Mouse (Mus musculus) lung, adult 2 months (tissue): ENCODE measurements at regions not wholly inside any gene's neighbourhood (a gene's known extent, or its start where the extent isn't known, plus 50 kb on each side); places are given as distances from the start of the nearest gene placed in this dataset.
"Not testable (repeated sequence)": the region's sequence is repeated elsewhere in the genome, so short reads cannot be mapped to it uniquely, and the experiment has no call there.

ENCODE experiments used
- DNase-seq: peaks from one replicate; pipeline ENCODE4 v3.0.0; 2022
- H3K4me1 ChIP-seq: fragments of 200-500 bp; 2 replicates; pipeline ENCODE4 v1.6.1; 2011; ENCODE audit warnings: low read length; ENCODE audit not compliant: control insufficient read depth, insufficient read depth
- H3K4me3 ChIP-seq: fragments of 200-500 bp; replicated peaks from 2 replicates; pipeline ENCODE3; 2011; ENCODE audit warnings: low read depth, mild to moderate bottlenecking, control low read depth, low read length; ENCODE audit errors: extremely low read depth
- CTCF ChIP-seq: fragments of 200-500 bp; IDR thresholded peaks from 2 replicates; pipeline ENCODE4 v1.5.1; 2011; ENCODE audit warnings: mild to moderate bottlenecking, low read length, control low read depth; ENCODE audit not compliant: insufficient read depth
- POLR2A ChIP-seq: fragments of 200-500 bp; IDR thresholded peaks from 2 replicates; pipeline ENCODE4 v1.6.1; 2011; ENCODE audit warnings: low read depth, mild to moderate bottlenecking, control low read depth, low read length, borderline replicate concordance; ENCODE audit errors: extremely low read depth
- whole genome bisulfite sequencing: fragments of 180-500 bp; shearing (Covaris S2); methylation state at CpG from one replicate; pipeline ENCODE4 v1.1.7; 2018; 5-methylcytosine and 5-hydroxymethylcytosine counted together

- Histone ChIP-seq H3K4me1 (no peaks in the 10 kb centered on the region), H3K4me3 (no peak overlapping the region)
- no peak for DNase-seq
- 91% methylated on average over 14 of the region's 14 CpGs for WGBS
- TF ChIP-seq CTCF (no peak), POLR2A (no peak)
These were observed 102.9 kb upstream of the Zfp706 start for GRCm38 (mm10) chr15:37110462-37110861.

GRCm38 (mm10) chr15:37102035-37102555 lies 94.5 kb upstream of the Zfp706 start:
- Histone ChIP-seq H3K4me3 (no peak overlapping the region), H3K4me1 (no peaks in the 10 kb centered on the region)
- no peak for TF ChIP-seq POLR2A
- no peak for TF ChIP-seq CTCF
- DNase-seq: no peak
- WGBS: 55% methylated on average over 2 of the region's 2 CpGs

DNA sequence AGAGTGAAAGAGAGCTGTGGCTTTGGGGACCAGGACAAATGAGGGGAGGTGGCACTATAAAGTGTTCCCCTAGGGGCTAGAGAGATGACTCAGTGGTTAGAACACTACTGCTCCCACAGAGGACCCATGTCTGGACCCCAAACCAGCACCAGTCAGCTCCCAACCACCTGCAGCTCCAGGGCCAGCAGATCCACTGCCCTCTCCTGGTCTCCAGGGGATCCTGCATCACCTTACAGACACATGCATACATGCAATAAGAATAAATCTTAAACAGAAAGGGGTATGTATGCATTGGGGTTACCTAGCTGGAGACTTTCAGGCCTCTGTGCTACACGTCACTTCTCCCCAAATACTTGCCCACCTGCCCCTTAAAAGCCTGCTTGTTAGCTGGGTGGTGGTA lies 93.8 kb upstream of the Zfp706 start:
- Histone ChIP-seq H3K4me1 (no peaks in the 10 kb centered on the region), H3K4me3 (no peak overlapping the region)
- TF ChIP-seq CTCF (0 out of 2 replicates have a peak, but pooled peaks have one; percentile 18), POLR2A (no peak)
- no peak for DNase-seq
- 85% methylated on average over 1 of the region's 1 CpGs for WGBS

GRCm38 (mm10) chr15:37100767-37101288 lies 93.3 kb upstream of the Zfp706 start:
- WGBS: 87% methylated on average over 6 of the region's 6 CpGs
- no peak for DNase-seq
- H3K4me1 ChIP-seq: no peaks in the 10 kb centered on the region
- TF ChIP-seq CTCF: no peak
- no peak for TF ChIP-seq POLR2A
- H3K4me3 ChIP-seq: no peak overlapping the region

GRCm38 (mm10) chr15:37099927-37100766 lies 92.6 kb upstream of the Zfp706 start:
- TF ChIP-seq CTCF: peak; percentile 84
- no peak for TF ChIP-seq POLR2A
- WGBS: 22% methylated on average over 17 of the region's 17 CpGs

DNA sequence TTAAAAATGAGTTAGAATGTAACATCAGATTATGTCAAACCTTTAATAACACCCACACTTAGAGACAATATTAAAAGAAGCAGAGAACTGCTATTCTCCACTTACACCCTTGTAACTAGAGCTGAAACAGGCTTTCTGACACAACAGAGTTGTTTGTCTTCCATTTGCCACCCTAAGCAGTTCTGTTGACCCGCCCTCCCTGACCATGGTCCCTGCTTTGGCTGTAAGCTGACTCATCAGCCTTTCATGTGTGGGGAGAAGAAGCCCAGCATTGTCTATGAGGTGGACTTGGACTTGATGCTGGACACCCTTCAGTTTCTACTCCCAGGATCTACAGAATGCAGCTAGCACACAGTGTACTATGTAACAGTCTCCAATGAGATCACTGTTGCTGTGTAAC lies 91.6 kb upstream of the Zfp706 start:
- TF ChIP-seq CTCF (no peak), POLR2A (no peak)
- no peak for DNase-seq
- WGBS: 93% methylated on average over 1 of the region's 1 CpGs
- Histone ChIP-seq H3K4me1 (no peaks in the 10 kb centered on the region), H3K4me3 (no peak overlapping the region)

More at GRCm38 (mm10) chr15:37099927-37100766, 92.6 kb upstream of the Zfp706 start:
- H3K4me1 ChIP-seq: no peaks in the 10 kb centered on the region
- peak; percentile 48 for DNase-seq
- no peak overlapping the region for H3K4me3 ChIP-seq

DNA sequence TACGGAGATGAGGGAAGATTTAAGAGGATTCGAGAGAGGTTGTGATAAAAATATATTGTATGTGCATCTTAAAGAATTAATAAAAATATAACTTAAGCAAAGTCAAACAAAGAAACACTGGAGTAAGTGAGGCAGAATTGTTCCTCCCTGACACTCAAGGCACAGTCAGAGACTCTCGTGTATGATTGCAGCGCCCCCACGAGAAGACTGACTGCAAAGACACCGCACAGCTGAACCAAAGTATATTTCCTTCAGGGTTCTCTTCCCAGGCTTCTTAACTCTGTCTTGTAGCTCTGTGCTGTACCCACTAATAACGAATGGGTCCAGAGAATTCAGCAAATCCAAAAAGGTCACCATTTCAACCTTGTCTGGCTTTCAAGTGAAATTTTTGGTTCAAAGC lies 89.9 kb upstream of the Zfp706 start:
- 93% methylated on average over 7 of the region's 7 CpGs for WGBS
- no peak for TF ChIP-seq CTCF
- no peak for TF ChIP-seq POLR2A
- DNase-seq: no peak
- no peak overlapping the region for H3K4me3 ChIP-seq
- H3K4me1 ChIP-seq: no peaks in the 10 kb centered on the region

DNA sequence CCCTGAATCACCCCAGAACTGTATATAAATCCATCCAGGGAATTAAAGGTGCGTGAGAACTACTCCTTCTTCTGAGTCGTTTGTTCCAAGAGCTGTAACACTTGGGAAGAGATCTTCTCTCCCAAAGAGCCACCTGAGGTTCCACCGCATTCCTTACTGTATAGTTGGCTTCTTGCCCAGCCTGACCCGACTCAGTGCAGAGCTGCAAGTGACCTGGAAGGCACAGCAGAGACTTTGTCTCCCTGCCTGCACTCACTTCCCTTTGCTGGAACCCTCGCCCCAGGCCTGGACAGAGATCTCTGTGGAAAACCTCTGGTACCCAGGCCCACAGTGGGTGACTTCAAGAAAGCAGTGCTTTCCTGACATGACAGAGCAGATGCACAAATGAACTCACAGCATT lies 83.6 kb upstream of the Zfp706 start:
- DNase-seq, H3K4me3 ChIP-seq, H3K4me1 ChIP-seq: not testable (repeated sequence)
- 51% methylated on average over 5 of the region's 5 CpGs for WGBS

- 73% methylated on average over 3 of the region's 3 CpGs for WGBS
These were observed 76.2 kb upstream of the Zfp706 start for GRCm38 (mm10) chr15:37083726-37084125.

DNA sequence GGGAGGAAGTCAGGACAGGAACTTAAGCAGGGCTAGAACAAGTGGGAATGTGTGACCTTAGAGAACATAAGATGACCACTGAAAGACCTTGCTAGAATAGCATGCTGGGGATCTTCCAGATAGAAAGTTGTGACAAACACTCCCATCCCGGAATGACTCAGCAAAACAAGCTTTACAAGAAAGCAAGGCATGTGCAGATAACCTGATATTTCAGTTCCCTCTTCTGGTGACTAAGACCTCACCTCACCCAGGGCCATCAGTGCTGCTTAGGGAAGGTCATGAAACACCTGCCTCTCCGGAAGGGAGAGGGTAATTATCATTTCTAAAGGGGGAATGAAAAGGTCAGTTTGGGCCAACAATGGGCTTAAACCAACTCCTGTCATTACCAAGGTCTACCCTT lies 74.3 kb upstream of the Zfp706 start:
- WGBS: 77% methylated on average over 2 of the region's 2 CpGs

More at GRCm38 (mm10) chr15:37083726-37084125, 76.2 kb upstream of the Zfp706 start:
- H3K4me1 ChIP-seq: no peaks in the 10 kb centered on the region
- H3K4me3 ChIP-seq: no peak overlapping the region
- DNase-seq: no peak
- TF ChIP-seq POLR2A (no peak), CTCF (no peak)

GRCm38 (mm10) chr15:37080931-37081330 lies 73.4 kb upstream of the Zfp706 start:
- TF ChIP-seq CTCF (no peak), POLR2A (no peak)
- no peak for DNase-seq
- Histone ChIP-seq H3K4me3 (no peak overlapping the region), H3K4me1 (no peaks in the 10 kb centered on the region)
- 92% methylated on average over 2 of the region's 2 CpGs for WGBS

More for the DNA sequence above, 74.3 kb upstream of the Zfp706 start:
- no peak for TF ChIP-seq CTCF
- Histone ChIP-seq H3K4me1 (no peaks in the 10 kb centered on the region), H3K4me3 (no peak overlapping the region)
- DNase-seq: no peak
